Mouse (Mus musculus) kidney, postnatal 0 days (tissue): ENCODE data around the gene Fzd1. TPM values are rescaled to one million over a fixed set of nuclear protein-coding genes. Genes with fewer than 3 reads are reported as not detected.
A peak's percentile ranks its signal among the peaks of the same experiment; 100 is the strongest.

ENCODE experiments used
- ATAC-seq: fragments of 200-750 bp; cut with Nextera tagmentation; replicated peaks from 2 replicates; pipeline ENCODE4 v1.8.0; 2017; ENCODE audit warnings: low read depth, moderate number of reproducible peaks, moderate TSS enrichment, moderate library complexity; ENCODE audit not compliant: low FRiP score
- DNase-seq: peaks from one replicate; pipeline ENCODE4 v3.0.0-alpha.2; 2016; ENCODE audit warnings: low spot score
- H3K27ac ChIP-seq: fragments of 300-500 bp; sonication (generic); 2 replicates; pipeline ENCODE4 v1.5.1; 2014; ENCODE audit warnings: mild to moderate bottlenecking
- H3K27me3 ChIP-seq: fragments of 300-500 bp; sonication (generic); 2 replicates; pipeline ENCODE4 v1.6.1; 2014; ENCODE audit warnings: low read length, mixed read lengths; ENCODE audit not compliant: insufficient read depth
- H3K36me3 ChIP-seq: fragments of 300-500 bp; sonication (generic); 2 replicates; pipeline ENCODE4 v1.6.1; 2014; ENCODE audit warnings: low read length, mixed read lengths; ENCODE audit not compliant: insufficient read depth
- H3K4me1 ChIP-seq: fragments of 300-500 bp; sonication (generic); replicated peaks from 2 replicates; pipeline ENCODE4 v1.6.1; 2014; ENCODE audit warnings: antibody characterized with exemption, low read length, mixed read lengths; ENCODE audit not compliant: insufficient read depth
- H3K4me2 ChIP-seq: fragments of 300-500 bp; sonication (generic); 2 replicates; pipeline ENCODE4 v1.6.1; 2014; ENCODE audit warnings: mild to moderate bottlenecking, low read length, moderate library complexity, mixed read lengths
- H3K4me3 ChIP-seq: fragments of 300-500 bp; sonication (generic); replicated peaks from 2 replicates; pipeline ENCODE4 v1.5.1; 2014; ENCODE audit warnings: low read depth, low read length
- H3K9ac ChIP-seq: fragments of 300-500 bp; sonication (generic); 2 replicates; pipeline ENCODE4 v1.6.1; 2014; ENCODE audit warnings: low read depth, low read length
- H3K9me3 ChIP-seq: fragments of 300-500 bp; sonication (generic); replicated peaks from 2 replicates; pipeline ENCODE4 v1.6.1; 2016; ENCODE audit warnings: low read length, inconsistent platforms, mixed read lengths
- CTCF ChIP-seq: IDR thresholded peaks from 2 replicates; pipeline ENCODE4 v1.5.1; 2016; ENCODE audit warnings: antibody characterized with exemption, low read depth, mild to moderate bottlenecking, moderate library complexity
- WGBS: fragments of 180-500 bp; shearing (Covaris S2); extraction: QIAGEN DNeasy Blood & Tissue Kit; methylation state at CpG from one replicate; pipeline ENCODE4 v1.1.7; 2014; 5-methylcytosine and 5-hydroxymethylcytosine counted together
- polyA plus RNA-seq: library from polyadenylated mRNA; unstranded; fragments of >200 nt; fragmentation: Nextera tagmentation; extraction: Ambion mirVana; gene quantifications from 2 replicates; pipeline ENCODE4 v1.2.1, GENCODE M21; 2015

The Fzd1 gene
- polyA plus RNA-seq, 1 experiment from 2014 or later = 41.8 TPM

DNA sequence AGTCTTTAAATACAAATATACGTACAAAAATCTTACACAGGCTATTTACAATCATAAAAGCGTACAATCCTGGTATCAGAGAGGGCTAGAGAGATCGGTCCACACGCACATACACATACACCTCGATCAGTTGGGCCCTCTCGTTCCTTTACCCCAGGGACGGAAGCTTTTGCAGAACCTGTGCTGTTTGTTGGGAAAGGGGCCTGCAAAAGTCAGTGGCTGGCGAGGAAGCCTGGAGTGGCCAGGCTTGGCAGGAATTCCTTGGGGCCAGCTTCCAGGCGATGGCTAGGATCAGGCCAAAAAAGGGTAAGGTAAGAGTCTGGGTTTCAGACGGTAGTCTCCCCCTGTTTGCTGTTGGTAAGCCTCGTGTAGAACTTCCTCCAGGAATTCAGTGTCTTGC, 2.5 kb downstream of the Fzd1 start:
- ATAC-seq (no peak), DNase-seq (no peak)
- Histone ChIP-seq H3K36me3 (no peaks in the 10 kb centered on the region), H3K4me2 (peak overlapping the region; percentile 95), H3K9me3 (no peaks in the 10 kb centered on the region), H3K27me3 (no peaks in the 10 kb centered on the region), H3K4me3 (peak overlapping the region; percentile 82), H3K9ac (peak overlapping the region; percentile 90), H3K4me1 (no peaks in the 10 kb centered on the region; the same call in 1 of the 2 replicates), H3K27ac (peak overlapping the region; percentile 58; the same call in 1 of the 2 replicates)
- no peak for TF ChIP-seq CTCF
- WGBS = 31% methylated on average over 11 of the region's 11 CpGs

DNA sequence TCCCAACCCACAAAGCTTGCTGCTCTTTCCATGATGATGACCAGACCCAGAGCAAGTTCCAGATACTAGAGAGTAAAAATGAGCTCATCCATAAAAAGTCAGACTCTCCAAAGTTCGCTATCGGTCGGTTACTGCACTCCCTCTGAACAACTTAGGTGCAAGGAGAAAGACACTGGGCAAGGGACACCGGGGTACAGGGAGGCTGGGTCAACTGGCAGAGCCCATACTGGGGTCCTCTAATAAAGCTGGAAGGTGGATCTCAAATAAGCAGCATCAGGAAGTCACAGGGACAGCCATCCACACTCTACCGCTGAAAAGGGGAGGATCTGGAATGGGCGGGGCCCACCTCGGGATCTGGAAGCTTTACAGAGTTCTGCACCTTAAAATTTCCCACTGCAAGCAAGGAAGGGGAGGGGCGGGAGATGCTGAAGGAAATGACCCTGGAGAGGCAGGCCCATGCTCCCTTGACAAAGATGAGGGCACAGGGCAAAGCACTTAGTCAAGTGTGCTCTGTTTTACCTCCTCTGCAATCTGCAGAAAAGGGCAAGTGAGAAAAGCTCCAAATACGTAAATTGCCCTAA, 3.0 kb downstream of the Fzd1 start:
- no peak overlapping the region for H3K27ac ChIP-seq
- H3K9me3 ChIP-seq = no peaks in the 10 kb centered on the region
- H3K4me2 ChIP-seq = peak overlapping the region; percentile 95
- peak overlapping the region; percentile 90 for H3K9ac ChIP-seq
- peak overlapping the region; percentile 82 for H3K4me3 ChIP-seq
- WGBS = 28% methylated on average over 9 of the region's 9 CpGs
- TF ChIP-seq CTCF = no peak
- H3K27me3 ChIP-seq = no peaks in the 10 kb centered on the region
- no peaks in the 10 kb centered on the region for H3K36me3 ChIP-seq
- no peak for ATAC-seq
- H3K4me1 ChIP-seq = no peaks in the 10 kb centered on the region; the same call in 1 of the 2 replicates
- DNase-seq = peak; percentile 46

DNA sequence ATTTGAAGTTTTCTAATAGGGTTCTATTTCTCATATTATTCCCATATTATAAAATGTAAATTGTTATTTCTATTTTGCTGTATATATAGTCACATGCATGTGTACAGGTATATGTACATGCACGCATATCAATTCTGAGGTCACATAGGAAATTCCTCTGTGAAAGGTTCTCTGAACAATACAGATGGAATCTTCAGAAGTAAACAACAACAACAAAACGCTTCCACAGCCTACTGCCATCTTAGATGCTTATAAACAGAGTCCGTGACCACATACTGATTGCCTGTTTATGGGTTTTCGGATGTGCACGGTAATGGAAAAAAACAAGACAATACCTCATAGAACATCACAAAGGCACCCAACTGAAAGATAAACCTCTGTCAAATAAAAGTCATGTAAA, 4.7 kb downstream of the Fzd1 start:
- no peak overlapping the region for H3K27ac ChIP-seq
- no peak overlapping the region for H3K9ac ChIP-seq
- no peaks in the 10 kb centered on the region for H3K9me3 ChIP-seq
- no peak for TF ChIP-seq CTCF
- H3K4me2 ChIP-seq = no peak overlapping the region
- H3K27me3 ChIP-seq = no peaks in the 10 kb centered on the region
- no peak overlapping the region for H3K4me3 ChIP-seq
- 89% methylated on average over 5 of the region's 5 CpGs for WGBS
- DNase-seq (no peak), ATAC-seq (no peak)
- no peaks in the 10 kb centered on the region; the same call in 1 of the 2 replicates for H3K4me1 ChIP-seq
- H3K36me3 ChIP-seq = no peaks in the 10 kb centered on the region

DNA sequence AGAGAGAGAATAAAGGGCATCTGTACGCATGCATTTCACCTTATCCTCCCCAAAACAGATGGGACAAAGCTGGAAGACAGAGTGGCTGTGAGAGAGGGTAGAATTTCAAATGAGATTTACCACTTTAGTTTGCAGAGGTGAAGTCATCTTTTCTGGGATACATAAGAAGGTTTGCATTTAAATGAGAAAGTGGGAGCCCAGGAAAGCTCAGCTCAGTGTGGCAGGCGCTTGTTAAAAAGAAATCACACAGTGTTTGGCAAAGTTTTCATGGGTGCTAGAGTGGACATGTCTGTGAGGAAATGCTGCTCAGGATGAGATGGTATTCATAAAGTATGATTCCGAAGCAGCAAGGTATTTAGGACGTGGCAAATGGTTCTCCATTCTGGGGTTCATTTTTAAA, 15.1 kb downstream of the Fzd1 start:
- H3K27me3 ChIP-seq = no peaks in the 10 kb centered on the region
- no peaks in the 10 kb centered on the region for H3K36me3 ChIP-seq
- no peaks in the 10 kb centered on the region for H3K9me3 ChIP-seq
- DNase-seq (no peak), ATAC-seq (no peak)
- no peak for TF ChIP-seq CTCF
- no peak overlapping the region for H3K4me3 ChIP-seq
- H3K4me1 ChIP-seq = no peaks in the 10 kb centered on the region
- H3K4me2 ChIP-seq = no peak overlapping the region
- no peak overlapping the region for H3K9ac ChIP-seq
- H3K27ac ChIP-seq = no peak overlapping the region
- WGBS = 78% methylated on average over 4 of the region's 4 CpGs

DNA sequence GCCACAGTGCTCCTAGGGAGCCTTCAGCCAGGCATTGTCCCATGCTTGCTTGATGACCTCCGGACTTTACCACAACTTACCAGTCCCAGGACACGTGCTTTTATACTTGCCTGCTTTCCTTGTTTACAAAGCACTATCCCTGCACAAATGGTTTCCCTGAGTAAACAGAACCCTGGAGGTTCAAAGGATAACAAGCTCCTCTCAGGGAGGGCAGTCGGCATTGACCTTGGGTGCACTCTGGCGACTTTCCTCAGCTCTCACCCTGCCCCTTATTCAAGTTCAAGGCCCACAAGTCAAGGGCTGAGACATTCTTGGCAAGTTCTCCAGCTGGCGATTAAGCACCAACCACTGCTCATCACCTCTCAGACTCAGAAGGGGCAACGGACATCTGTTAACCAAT, 20.8 kb downstream of the Fzd1 start:
- no peak for TF ChIP-seq CTCF
- Histone ChIP-seq H3K4me2 (no peak overlapping the region), H3K9ac (no peak overlapping the region), H3K36me3 (no peaks in the 10 kb centered on the region), H3K9me3 (no peaks in the 10 kb centered on the region), H3K27me3 (no peaks in the 10 kb centered on the region), H3K4me1 (no peaks in the 10 kb centered on the region), H3K27ac (no peak overlapping the region), H3K4me3 (no peak overlapping the region)
- DNase-seq (no peak), ATAC-seq (peak; percentile 71; the same call in 1 of the 2 replicates)
- WGBS = 21% methylated on average over 6 of the region's 6 CpGs

DNA sequence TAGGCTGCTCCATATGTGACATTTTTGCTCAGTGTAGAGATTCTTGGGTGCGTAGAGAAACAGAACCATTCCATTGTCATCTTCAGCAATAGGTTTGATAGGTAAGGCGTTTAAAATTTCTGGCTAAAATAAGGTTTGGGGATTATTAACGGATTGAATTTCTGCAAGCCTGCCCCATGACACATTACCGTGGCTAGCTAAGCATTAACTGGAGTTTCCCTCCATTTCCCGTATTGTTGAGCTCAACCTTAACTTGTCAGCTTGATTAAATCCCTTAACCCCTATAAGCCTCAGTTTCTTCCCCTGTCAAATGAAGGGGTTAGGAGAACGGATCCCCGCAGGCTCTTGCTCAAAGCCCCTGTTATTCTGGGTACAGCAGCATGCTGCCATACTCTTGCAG, 22.4 kb downstream of the Fzd1 start:
- WGBS = 74% methylated on average over 7 of the region's 7 CpGs
- H3K27ac ChIP-seq = no peak overlapping the region
- no peak for TF ChIP-seq CTCF
- H3K36me3 ChIP-seq = no peaks in the 10 kb centered on the region
- H3K27me3 ChIP-seq = no peaks in the 10 kb centered on the region
- no peak overlapping the region for H3K4me3 ChIP-seq
- DNase-seq = no peak
- no peak overlapping the region for H3K4me2 ChIP-seq
- no peak for ATAC-seq
- no peaks in the 10 kb centered on the region for H3K4me1 ChIP-seq
- no peak overlapping the region for H3K9ac ChIP-seq
- no peaks in the 10 kb centered on the region for H3K9me3 ChIP-seq

DNA sequence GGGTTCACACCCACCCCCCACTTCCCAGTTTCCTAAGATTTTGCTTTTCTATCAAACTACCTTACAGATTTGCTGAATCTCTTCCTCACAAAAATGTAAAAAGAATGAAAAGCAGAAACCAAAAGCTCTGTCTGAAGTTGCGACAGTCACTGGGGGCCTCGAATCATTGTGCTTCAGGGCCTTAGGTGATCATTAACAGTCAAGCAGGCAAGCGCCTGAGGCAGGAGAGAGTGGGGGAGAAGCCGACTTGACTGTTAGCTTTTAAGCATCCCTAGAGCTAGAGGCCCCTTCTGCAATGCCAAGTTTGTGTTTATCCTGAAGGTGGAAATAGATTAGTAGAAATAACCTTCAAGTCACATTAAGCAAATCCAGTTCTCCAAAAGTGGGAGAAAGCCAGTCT, 24.6 kb downstream of the Fzd1 start:
- Histone ChIP-seq H3K4me3 (no peak overlapping the region), H3K27ac (no peak overlapping the region), H3K9me3 (no peaks in the 10 kb centered on the region), H3K36me3 (no peaks in the 10 kb centered on the region), H3K9ac (no peak overlapping the region), H3K4me2 (no peak overlapping the region), H3K4me1 (no peaks in the 10 kb centered on the region), H3K27me3 (no peaks in the 10 kb centered on the region)
- no peak for TF ChIP-seq CTCF
- no peak for ATAC-seq
- no peak for DNase-seq
- 49% methylated on average over 4 of the region's 4 CpGs for WGBS
